Mouse (Mus musculus) right cerebral cortex, postnatal 10 days (tissue): Measurements from ENCODE around the gene Eml3.

ENCODE experiments used
- DNase-seq, 2 experiments: peaks; one replicate each; pipeline ENCODE4 v3.0.0; 2021; ENCODE audit warnings: low spot score in 2 of 2

Gene Eml3

DNA sequence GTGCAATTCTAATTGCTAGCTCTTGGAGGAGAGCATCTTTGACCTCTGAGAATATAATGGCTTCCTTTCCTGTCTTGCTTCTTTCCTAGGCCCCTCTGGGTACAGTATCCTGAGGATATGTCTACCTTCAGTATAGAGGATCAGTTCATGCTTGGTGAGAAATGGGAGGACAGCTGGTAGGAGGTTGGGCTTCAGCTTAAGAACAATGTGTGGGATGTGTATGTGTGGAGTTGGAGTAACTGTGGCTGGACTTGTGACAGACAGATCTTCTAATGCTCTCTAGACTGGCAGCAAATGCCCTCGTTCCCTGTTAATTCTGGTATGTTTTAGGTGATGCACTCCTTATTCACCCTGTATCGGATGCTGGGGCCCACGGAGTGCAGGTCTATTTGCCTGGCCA is 15.1 kb upstream of the Eml3 start:
- DNase-seq: no peak

- DNase-seq: no peak
Measured at GRCm38 (mm10) chr19:8919000-8919399, 10.4 kb upstream of the Eml3 start.

DNA sequence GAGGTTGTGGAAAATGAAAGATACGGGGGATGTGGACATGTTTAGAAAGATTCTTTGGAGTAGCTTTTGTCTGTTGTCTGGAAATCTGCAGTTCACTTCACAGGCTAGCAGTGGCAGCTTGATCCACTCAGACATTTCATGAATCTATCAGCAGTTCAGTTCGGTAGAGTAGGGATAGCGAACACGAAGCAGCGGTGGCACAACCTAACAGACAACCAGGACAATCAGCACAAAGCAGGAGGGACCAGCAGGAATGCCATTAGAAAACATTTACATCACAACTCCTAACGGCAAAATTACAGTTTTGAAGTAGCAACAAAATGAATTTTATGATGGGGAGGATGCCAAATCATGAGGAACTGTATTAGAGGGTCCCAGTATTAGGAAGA is 9.7 kb upstream of the Eml3 start:
- DNase-seq: no peak

DNA sequence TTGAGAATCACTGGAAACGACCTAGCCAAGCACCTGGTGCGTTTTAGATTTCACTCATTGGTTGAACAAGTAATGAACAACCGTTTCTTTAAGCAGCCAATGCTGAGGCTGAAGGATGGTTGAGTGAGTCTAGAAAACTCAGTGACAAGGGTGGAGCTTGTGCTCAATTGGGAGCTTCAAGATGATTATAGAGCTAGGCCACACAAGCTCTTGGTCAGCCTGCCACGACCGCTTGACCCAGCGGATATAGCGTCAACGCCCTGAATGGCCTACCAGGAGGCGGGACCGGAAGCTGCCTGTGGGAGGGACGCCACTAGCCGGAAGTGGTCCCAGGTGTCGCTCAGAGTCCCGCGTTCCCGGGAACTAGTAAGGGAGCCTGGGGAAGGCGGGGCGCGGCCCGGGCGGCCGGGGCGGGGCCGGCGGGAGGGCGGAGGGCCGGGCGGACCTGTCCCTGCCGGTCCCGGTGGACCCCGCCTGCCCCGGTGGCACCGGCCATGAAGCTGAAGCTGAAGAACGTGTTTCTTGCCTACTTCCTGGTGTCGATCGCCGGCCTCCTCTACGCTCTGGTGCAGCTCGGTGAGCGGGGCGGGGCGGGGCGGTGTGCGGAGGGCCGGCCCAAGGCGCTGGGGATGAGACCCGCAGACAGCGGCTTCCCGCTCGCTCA is 9.1 kb upstream of the Eml3 start, which contains the start of gene B3gat3:
TSS of gene B3gat3 (plus strand) at position 302 of the 664 bp plus-strand sequence.
- DNase-seq: peak; percentile 95 to 96

DNA sequence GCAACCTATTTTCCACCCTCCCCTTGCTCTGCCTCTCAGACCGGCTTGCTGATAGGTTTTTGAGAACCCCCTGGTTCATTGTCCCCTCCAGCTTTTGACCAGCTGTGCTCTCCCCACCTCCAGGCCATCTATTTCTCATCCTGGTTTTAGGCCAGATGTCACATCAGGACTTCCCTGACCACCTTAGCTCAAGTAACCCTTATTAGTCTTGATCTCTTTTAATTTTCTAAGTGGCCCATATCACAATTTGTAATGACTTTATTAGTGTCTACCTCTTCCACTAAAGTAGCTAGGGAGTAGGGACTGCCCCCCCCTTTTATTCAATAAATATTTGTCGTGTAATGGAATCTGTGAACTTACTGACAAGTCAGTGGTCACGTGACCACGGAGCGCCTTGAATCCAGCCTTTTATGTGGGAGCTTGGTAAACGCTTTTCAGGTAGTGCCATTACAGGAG is 8.5 kb upstream of the Eml3 start:
- DNase-seq: no peak

DNA sequence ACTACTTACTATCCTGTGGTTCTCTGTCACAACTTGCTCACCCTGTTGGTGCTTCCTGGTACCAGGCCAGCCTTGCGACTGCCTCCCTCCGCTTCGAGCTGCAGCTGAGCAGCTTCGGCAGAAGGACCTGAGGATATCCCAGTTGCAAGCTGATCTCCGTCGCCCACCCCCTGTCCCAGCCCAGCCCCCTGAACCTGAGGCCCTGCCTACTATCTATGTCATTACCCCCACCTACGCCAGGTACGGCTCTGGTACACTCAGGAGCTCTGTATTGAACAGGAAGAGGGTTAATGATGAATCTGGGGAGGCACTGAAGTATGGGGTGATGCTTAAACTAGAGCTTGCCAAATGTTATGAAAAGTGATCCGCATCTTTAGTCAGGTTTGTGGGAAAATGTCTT is 7.6 kb upstream of the Eml3 start:
- DNase-seq: no peak

- no peak for DNase-seq
Measured at GRCm38 (mm10) chr19:8926766-8927165, 2.6 kb upstream of the Eml3 start.

DNA sequence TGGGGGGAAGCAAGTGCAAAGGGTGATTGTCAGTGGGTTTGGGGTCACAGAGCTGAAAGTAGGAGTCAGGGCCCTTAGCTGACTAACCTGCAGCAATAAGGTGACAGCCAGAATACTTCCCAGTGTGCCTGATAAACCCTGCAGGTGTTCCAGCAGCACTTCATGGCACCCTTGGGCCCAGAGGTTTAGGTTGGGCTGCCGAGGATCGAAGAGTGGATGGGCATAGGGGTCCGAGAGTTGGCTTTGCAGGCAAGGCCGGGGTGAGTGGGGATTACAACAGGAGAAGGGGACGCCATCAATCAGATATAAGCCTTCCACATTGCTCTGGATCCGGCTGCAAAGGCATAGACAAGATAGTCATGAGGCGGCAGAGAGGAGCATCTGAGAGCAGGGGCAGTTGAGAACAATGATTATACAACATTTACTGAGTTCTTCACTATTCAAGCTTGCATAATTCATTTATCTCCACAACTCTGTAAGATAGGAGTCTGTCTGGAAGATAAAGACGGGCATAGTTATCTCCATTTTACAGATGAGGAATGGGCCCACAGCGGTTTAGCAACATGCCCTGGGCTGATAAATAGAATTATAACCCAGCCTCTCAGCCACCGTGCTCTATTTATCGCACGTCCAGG is 1.3 kb upstream of the Eml3 start:
- DNase-seq: no peak

DNA sequence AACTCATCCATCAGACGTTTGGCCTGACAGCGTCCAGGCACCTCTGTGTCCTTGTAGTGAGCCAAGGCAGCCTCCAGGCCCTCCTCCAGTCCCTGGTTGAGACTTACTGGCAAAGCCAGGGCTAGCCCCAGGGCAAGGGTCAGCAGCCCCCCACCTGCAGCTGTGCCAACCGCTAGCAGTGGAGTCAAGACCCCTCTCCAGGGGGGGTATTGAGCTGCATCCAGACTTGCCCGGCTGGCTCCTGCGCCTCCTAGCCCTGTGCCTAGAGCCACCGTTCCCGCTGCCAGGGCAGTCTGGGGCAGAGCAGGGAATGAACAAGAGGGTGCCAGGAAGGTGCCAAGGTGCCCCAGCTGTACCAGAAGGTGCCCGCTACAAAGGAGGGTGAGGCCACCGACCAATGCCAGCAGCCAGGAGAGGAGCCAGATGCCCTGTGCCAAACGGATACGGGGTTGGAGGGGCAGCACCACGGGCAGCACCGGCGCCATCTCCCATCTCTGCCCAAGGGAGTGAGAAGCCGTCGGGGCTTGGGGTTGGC is 596 bp upstream of the Eml3 start:
- DNase-seq: no peak

GRCm38 (mm10) chr19:8930117-8930516 is 765 bp downstream of the Eml3 start:
- no peak for DNase-seq

DNA sequence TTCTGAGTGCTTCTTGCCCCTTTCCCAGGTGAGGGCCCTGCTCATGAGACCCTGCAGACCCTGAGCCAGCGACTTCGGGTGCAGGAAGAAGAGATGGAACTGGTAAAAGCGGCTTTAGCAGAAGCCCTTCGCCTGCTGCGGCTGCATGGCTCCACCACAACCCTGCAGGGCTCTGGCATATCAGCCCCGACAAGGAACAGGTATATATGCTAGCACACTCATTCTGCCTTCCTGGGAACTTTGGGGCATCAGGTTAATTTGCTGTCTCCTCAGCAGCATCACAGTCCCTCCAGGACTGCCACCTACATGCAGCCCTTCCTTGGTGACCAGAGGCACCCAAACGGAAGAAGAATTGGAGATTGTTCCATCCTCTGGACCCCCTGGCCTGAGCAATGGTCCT is 1.4 kb downstream of the Eml3 start:
- DNase-seq: no peak

- DNase-seq: no peak
Measured at GRCm38 (mm10) chr19:8936736-8937135, 7.4 kb downstream of the Eml3 start.

GRCm38 (mm10) chr19:8940526-8941133 is 11.3 kb downstream of the Eml3 start:
- peak in 1 of 2 experiments; percentile 29 for DNase-seq

GRCm38 (mm10) chr19:8941136-8941514 is 11.8 kb downstream of the Eml3 start:
- DNase-seq: no peak

GRCm38 (mm10) chr19:8941515-8942217 is 12.3 kb downstream of the Eml3 start, which contains the start of gene Mta2:
Gene Mta2, plus strand, starts transcription at chr19:8941875.
- DNase-seq: peak; percentile 96 to 98

DNA sequence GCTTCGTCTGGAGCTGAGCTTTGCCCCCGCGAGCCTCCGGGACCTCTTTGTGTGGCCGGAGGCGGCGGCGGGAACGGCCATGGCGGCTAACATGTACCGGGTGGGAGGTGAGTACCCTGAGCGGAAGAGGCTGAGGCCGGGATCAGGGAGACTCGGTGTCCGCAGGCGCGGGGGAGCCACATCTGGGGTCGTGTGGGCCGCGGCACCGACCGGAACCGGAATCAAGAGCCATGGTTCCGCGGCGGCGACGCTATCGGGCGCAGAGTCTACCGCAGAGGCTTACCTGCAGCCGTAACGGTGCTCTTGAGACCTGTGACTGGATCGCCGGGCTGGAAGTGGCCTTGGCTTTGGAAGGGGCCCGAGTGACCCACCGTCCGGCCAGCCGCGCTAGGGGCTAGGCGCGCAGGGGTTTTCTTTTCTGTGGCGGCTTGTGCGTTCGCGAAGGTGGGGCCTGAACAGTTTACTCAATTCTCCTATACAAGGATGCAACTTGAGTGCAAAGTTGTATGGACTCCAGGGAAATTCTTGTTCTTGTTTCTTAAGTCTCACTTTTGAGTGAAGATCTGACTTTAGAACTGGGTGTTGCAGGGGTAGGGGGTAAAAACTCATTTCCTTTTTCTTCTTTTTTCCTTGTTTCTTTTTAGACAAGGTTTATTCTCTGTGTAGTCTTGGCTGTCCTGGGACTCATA is 13.1 kb downstream of the Eml3 start:
- peak; percentile 69 to 71 for DNase-seq

- no peak for DNase-seq
Measured at GRCm38 (mm10) chr19:8943047-8943446, 13.7 kb downstream of the Eml3 start.

DNA sequence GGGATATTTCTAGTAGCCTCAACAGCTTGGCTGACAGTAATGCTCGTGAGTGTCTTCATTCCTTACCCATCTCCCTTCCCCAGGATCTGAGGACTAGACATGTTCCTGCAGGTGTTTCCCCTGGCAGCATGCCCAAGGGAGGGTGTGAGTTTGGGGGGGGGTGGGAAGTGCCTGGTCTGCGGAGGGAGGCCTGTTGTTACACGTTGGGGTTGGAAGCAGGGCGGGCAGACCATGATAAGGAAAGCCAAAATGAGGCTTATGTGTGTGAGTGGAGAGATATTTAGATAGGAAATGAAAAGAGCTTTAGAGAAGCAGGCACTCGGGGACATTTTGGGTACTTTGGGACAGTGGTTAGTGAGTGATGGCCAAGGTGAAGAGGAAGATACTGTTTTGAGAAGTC is 14.7 kb downstream of the Eml3 start:
- DNase-seq: no peak

GRCm38 (mm10) chr19:8944750-8945149 is 15.4 kb downstream of the Eml3 start:
- peak in 1 of 2 experiments; percentile 61 for DNase-seq

- no peak for DNase-seq
Measured at GRCm38 (mm10) chr19:8945251-8945650, 15.9 kb downstream of the Eml3 start.

GRCm38 (mm10) chr19:8946929-8947328 is 17.6 kb downstream of the Eml3 start:
- no peak for DNase-seq

- DNase-seq: no peak
Measured at GRCm38 (mm10) chr19:8950190-8950589, 20.8 kb downstream of the Eml3 start.
